In the genomic region with DNA sequence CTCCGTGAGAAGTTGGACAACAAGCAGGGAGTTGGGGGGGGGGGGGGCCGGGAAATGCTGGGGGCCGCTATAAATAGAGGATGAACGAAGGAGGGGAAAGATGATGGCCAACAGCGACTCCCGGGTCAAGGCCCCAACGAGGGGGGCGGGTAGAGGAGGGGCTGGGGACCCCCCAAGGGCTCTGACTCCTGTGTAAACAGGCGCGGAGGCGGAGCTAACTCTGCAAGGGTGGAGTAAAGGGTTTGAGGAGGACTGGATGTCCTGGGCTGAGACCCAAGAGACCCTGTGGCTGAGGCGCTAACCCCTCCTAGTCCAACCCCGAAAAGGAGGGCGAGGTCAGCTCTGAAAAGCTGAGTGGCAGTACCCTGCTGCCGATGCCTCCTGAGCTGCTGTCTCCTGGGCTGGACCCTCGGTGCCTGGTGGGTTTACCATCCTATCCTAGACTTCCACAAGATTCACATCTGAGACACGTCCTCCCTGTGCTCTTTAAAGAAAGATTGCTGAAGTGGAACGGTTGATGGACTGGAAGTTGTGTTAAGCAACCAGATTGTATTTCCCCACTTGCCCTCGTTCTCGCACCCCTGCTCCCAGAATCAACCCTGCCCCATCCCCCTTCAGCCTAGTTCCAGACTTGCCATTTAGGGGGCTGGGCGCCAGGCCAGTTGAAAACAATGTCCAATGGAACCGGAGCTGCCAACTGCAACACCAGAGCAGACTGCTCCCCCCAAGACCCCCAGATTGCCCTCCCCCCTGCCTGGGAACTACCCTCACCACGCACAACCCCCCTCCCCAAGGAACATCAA, we compare ENCODE assay signal across 8 mouse cellular contexts. TPM values are rescaled to one million over a fixed set of nuclear protein-coding genes. Genes with fewer than 3 reads are reported as not detected.
DNase-seq lines count a peak whose midpoint lies in the region; ATAC-seq lines count a peak whose summit lies in the region.

Gene Ndrg2, minus strand, starts transcription at position 199 of the 803 bp plus-strand sequence.

- no peak within 1 kb of the TSS for H3K27ac ChIP-seq in embryonic facial prominence, embryonic 11.5 days (replicated peaks; ENCODE audit: low read depth, low read length)

- H3K9me3 ChIP-seq in embryonic facial prominence, embryonic 11.5 days (replicated peaks; ENCODE audit: control insufficient read depth, low read length) = no peaks in the 10 kb centered on the region

- DNase-seq in cerebellum, adult 11 months = peak; percentile 57
- DNase-seq in embryonic facial prominence, embryonic 11.5 days (ENCODE audit: low spot score) = peak; percentile 58
- peak; percentile 94 to 95 for DNase-seq in heart, adult 18-20 months
- DNase-seq in kidney, adult 11 months = peak; percentile 79
- DNase-seq in left cerebral cortex, postnatal 36 days (ENCODE audit: low spot score in 2 of 2) = peak; percentile 60 to 67
- DNase-seq in right cerebral cortex, postnatal 36 days (ENCODE audit: low spot score in 2 of 2) = peak; percentile 62 to 68

- no peaks in the 10 kb centered on the region for H3K27me3 ChIP-seq in embryonic facial prominence, embryonic 11.5 days (ENCODE audit: control insufficient read depth, insufficient read depth, low read length)

- ATAC-seq in cerebellum, adult (ENCODE audit: insufficient number of reproducible peaks, low FRiP score, low TSS enrichment) = no peak; the same call in 1 of the 2 replicates
- ATAC-seq in embryonic facial prominence, embryonic 11.5 days (replicated peaks; ENCODE audit: insufficient number of reproducible peaks, low FRiP score, low TSS enrichment, low read depth) = peak; percentile 56
- ATAC-seq in megakaryocyte progenitor cell, adult 5-6 weeks (replicated peaks; ENCODE audit: poor library complexity) = peak; percentile 38

- no peaks in the 10 kb centered on the region for H3K36me3 ChIP-seq in embryonic facial prominence, embryonic 11.5 days (replicated peaks; ENCODE audit: control insufficient read depth, insufficient read depth, low read depth, low read length)

- intact Hi-C loops in left cerebral cortex, postnatal 36 days (cut with DNase I) = loop anchor here (5.0 kb wide), 1 partner anchor 98 kb away; no protein-coding TSS in a partner anchor

- no peaks in the 10 kb centered on the region for H3K4me1 ChIP-seq in embryonic facial prominence, embryonic 11.5 days (ENCODE audit: control insufficient read depth, insufficient read depth, low read length)

- H3K9ac ChIP-seq in embryonic facial prominence, embryonic 11.5 days (replicated peaks; ENCODE audit: low read length) = peak within 1 kb of the TSS; percentile 4

- peak within 1 kb of the TSS; percentile 49 for H3K4me3 ChIP-seq in embryonic facial prominence, embryonic 11.5 days (ENCODE audit: low read depth, low read length)

- WGBS in embryonic facial prominence, embryonic 11.5 days = 2% methylated on average over 22 of the region's 23 CpGs

- peak within 1 kb of the TSS; percentile 96 for H3K4me2 ChIP-seq in embryonic facial prominence, embryonic 11.5 days (ENCODE audit: low read depth, low read length)

RNA-seq across cellular contexts. Expression of gene Ndrg2, which starts in this region (rescaled TPM):
- 11.0 and 12.8 TPM in 2 replicates for polyA plus RNA-seq in embryonic facial prominence, embryonic 11.5 days (2014; fragmentation: Nextera tagmentation; extraction: Ambion mirVana)
- total RNA-seq in heart, adult 18-20 months (2021) = 1,000 to 10,000 TPM; 1,486 to 1,502 TPM
- 100 to 1,000 TPM; 753 to 795 TPM for total RNA-seq in left cerebral cortex, postnatal 36 days (2021)
- total RNA-seq in megakaryocyte progenitor cell, adult 5-6 weeks (2015) = 8.9 and 10.4 TPM in 2 replicates
- total RNA-seq in megakaryocyte progenitor cell, adult 5-6 weeks (2017) = 7.0 and 15.6 TPM in 2 replicates

Comparison
In these comparisons a context has a peak if more than half of its experiments do, and no peak if none do; other contexts are left out.
1. RNA of gene Ndrg2 (total RNA-seq): 1,486 to 1,502 TPM in heart, adult 18-20 months and 753 to 795 TPM in left cerebral cortex, postnatal 36 days; 7.0 to 15.6 TPM in megakaryocyte progenitor cell, adult 5-6 weeks; every median in the first group is over 10 times any median in the second.
2. Peak in every context shown above with its lines, with median percentiles within 50 percentile points of each other: DNase-seq.